Mouse (Mus musculus): ENCODE results near the gene Opcml. TPM values are rescaled to one million over a fixed set of nuclear protein-coding genes. Genes with fewer than 3 reads are reported as not detected.

The Opcml gene
- polyA plus RNA-seq, 1 experiment = 94.7 TPM

GRCm38 (mm10) chr9:28222726-28223125 lies 432.2 kb downstream of the Opcml start:
- no peak for DNase-seq (ENCODE audit: extremely low spot score in 1 of 2, low spot score in 1 of 2)

GRCm38 (mm10) chr9:28225824-28226569 lies 435.4 kb downstream of the Opcml start:
- DNase-seq (ENCODE audit: extremely low spot score in 1 of 2, low spot score in 1 of 2) = peak; percentile 25 to 86

GRCm38 (mm10) chr9:28226570-28226951 lies 436.0 kb downstream of the Opcml start:
- DNase-seq (ENCODE audit: extremely low spot score in 1 of 2, low spot score in 1 of 2) = peak in 1 of 2 experiments; percentile 73

- DNase-seq (ENCODE audit: extremely low spot score in 1 of 2, low spot score in 1 of 2) = no peak
Measured at GRCm38 (mm10) chr9:28238450-28238849, 447.9 kb downstream of the Opcml start.

GRCm38 (mm10) chr9:28247742-28248503 lies 457.3 kb downstream of the Opcml start:
- peak in 1 of 2 experiments; percentile 57 for DNase-seq (ENCODE audit: extremely low spot score in 1 of 2, low spot score in 1 of 2)

- DNase-seq (ENCODE audit: extremely low spot score in 1 of 2, low spot score in 1 of 2) = no peak
Measured at GRCm38 (mm10) chr9:28251341-28251740, 460.8 kb downstream of the Opcml start.

GRCm38 (mm10) chr9:28255128-28255904 lies 464.7 kb downstream of the Opcml start:
- DNase-seq (ENCODE audit: extremely low spot score in 1 of 2, low spot score in 1 of 2) = no peak

- no peak for DNase-seq (ENCODE audit: extremely low spot score in 1 of 2, low spot score in 1 of 2)
Measured at GRCm38 (mm10) chr9:28255905-28256268, 465.3 kb downstream of the Opcml start.

GRCm38 (mm10) chr9:28261078-28261753 lies 470.6 kb downstream of the Opcml start:
- DNase-seq (ENCODE audit: extremely low spot score in 1 of 2, low spot score in 1 of 2) = peak; percentile 52 to 88

GRCm38 (mm10) chr9:28262021-28262420 lies 471.4 kb downstream of the Opcml start:
- no peak for DNase-seq (ENCODE audit: extremely low spot score in 1 of 2, low spot score in 1 of 2)

- DNase-seq (ENCODE audit: extremely low spot score in 1 of 2, low spot score in 1 of 2) = peak in 1 of 2 experiments; percentile 36
Measured at GRCm38 (mm10) chr9:28262896-28263295, 472.3 kb downstream of the Opcml start.

- peak in 1 of 2 experiments; percentile 72 for DNase-seq (ENCODE audit: extremely low spot score in 1 of 2, low spot score in 1 of 2)
Measured at GRCm38 (mm10) chr9:28264761-28265160, 474.2 kb downstream of the Opcml start.

GRCm38 (mm10) chr9:28273816-28274215 lies 483.2 kb downstream of the Opcml start:
- DNase-seq (ENCODE audit: extremely low spot score in 1 of 2, low spot score in 1 of 2) = no peak

GRCm38 (mm10) chr9:28278555-28278954 lies 488.0 kb downstream of the Opcml start:
- DNase-seq (ENCODE audit: extremely low spot score in 1 of 2, low spot score in 1 of 2) = no peak

- DNase-seq (ENCODE audit: extremely low spot score in 1 of 2, low spot score in 1 of 2) = peak in 1 of 2 experiments; percentile 29
Measured at GRCm38 (mm10) chr9:28281025-28281424, 490.4 kb downstream of the Opcml start.

GRCm38 (mm10) chr9:28281571-28281970 lies 491.0 kb downstream of the Opcml start:
- DNase-seq (ENCODE audit: extremely low spot score in 1 of 2, low spot score in 1 of 2) = peak in 1 of 2 experiments; percentile 50

- DNase-seq (ENCODE audit: extremely low spot score in 1 of 2, low spot score in 1 of 2) = no peak
Measured at GRCm38 (mm10) chr9:28285016-28285415, 494.4 kb downstream of the Opcml start.

- DNase-seq (ENCODE audit: extremely low spot score in 1 of 2, low spot score in 1 of 2) = no peak
Measured at GRCm38 (mm10) chr9:28286384-28286783, 495.8 kb downstream of the Opcml start.

- DNase-seq (ENCODE audit: extremely low spot score in 1 of 2, low spot score in 1 of 2) = no peak
Measured at GRCm38 (mm10) chr9:28287485-28287884, 496.9 kb downstream of the Opcml start.

GRCm38 (mm10) chr9:28289696-28290330 lies 499.2 kb downstream of the Opcml start:
- DNase-seq (ENCODE audit: extremely low spot score in 1 of 2, low spot score in 1 of 2) = peak in 1 of 2 experiments; percentile 58
